Mouse (Mus musculus): ENCODE measurements around the gene Sema6d. TPM values are rescaled to one million over a fixed set of nuclear protein-coding genes. Genes with fewer than 3 reads are reported as not detected.

Sema6d gene
- total RNA-seq, 1 experiment from 2014 or later = not detected

GRCm38 (mm10) chr2:124662257-124662656 is 572.5 kb downstream of the Sema6d start:
- ATAC-seq (replicated peaks in 1 of 2; ENCODE audit: insufficient read depth in 1 of 2, low FRiP score in 2 of 2, low TSS enrichment in 1 of 2, low read depth in 1 of 2, poor library complexity in 2 of 2, severe bottlenecking in 2 of 2) = peak; percentile 72 to 94

- ATAC-seq (replicated peaks in 1 of 2; ENCODE audit: insufficient read depth in 1 of 2, low FRiP score in 2 of 2, low TSS enrichment in 1 of 2, low read depth in 1 of 2, poor library complexity in 2 of 2, severe bottlenecking in 2 of 2) = no peak
Measured at GRCm38 (mm10) chr2:124664191-124664590, 574.4 kb downstream of the Sema6d start.

GRCm38 (mm10) chr2:124668431-124668830 is 578.7 kb downstream of the Sema6d start:
- ATAC-seq (replicated peaks in 1 of 2; ENCODE audit: insufficient read depth in 1 of 2, low FRiP score in 2 of 2, low TSS enrichment in 1 of 2, low read depth in 1 of 2, poor library complexity in 2 of 2, severe bottlenecking in 2 of 2) = no peak

- no peak for ATAC-seq (replicated peaks in 1 of 2; ENCODE audit: insufficient read depth in 1 of 2, low FRiP score in 2 of 2, low TSS enrichment in 1 of 2, low read depth in 1 of 2, poor library complexity in 2 of 2, severe bottlenecking in 2 of 2)
Measured at GRCm38 (mm10) chr2:124673117-124673516, 583.3 kb downstream of the Sema6d start.

- no peak for ATAC-seq (replicated peaks in 1 of 2; ENCODE audit: insufficient read depth in 1 of 2, low FRiP score in 2 of 2, low TSS enrichment in 1 of 2, low read depth in 1 of 2, poor library complexity in 2 of 2, severe bottlenecking in 2 of 2)
Measured at GRCm38 (mm10) chr2:124684481-124684901, 594.7 kb downstream of the Sema6d start.

- ATAC-seq (replicated peaks in 1 of 2; ENCODE audit: insufficient read depth in 1 of 2, low FRiP score in 2 of 2, low TSS enrichment in 1 of 2, low read depth in 1 of 2, poor library complexity in 2 of 2, severe bottlenecking in 2 of 2) = no peak
Measured at GRCm38 (mm10) chr2:124690372-124690771, 600.6 kb downstream of the Sema6d start.

GRCm38 (mm10) chr2:124702621-124703020 is 612.9 kb downstream of the Sema6d start:
- no peak for ATAC-seq (replicated peaks in 1 of 2; ENCODE audit: insufficient read depth in 1 of 2, low FRiP score in 2 of 2, low TSS enrichment in 1 of 2, low read depth in 1 of 2, poor library complexity in 2 of 2, severe bottlenecking in 2 of 2)

- peak; percentile 46 to 49; a peak in 3 of 4 replicates for ATAC-seq (replicated peaks in 1 of 2; ENCODE audit: insufficient read depth in 1 of 2, low FRiP score in 2 of 2, low TSS enrichment in 1 of 2, low read depth in 1 of 2, poor library complexity in 2 of 2, severe bottlenecking in 2 of 2)
Measured at GRCm38 (mm10) chr2:124704922-124705321, 615.2 kb downstream of the Sema6d start.

GRCm38 (mm10) chr2:124705806-124706205 is 616.0 kb downstream of the Sema6d start:
- no peak for ATAC-seq (replicated peaks in 1 of 2; ENCODE audit: insufficient read depth in 1 of 2, low FRiP score in 2 of 2, low TSS enrichment in 1 of 2, low read depth in 1 of 2, poor library complexity in 2 of 2, severe bottlenecking in 2 of 2)

- ATAC-seq (replicated peaks in 1 of 2; ENCODE audit: insufficient read depth in 1 of 2, low FRiP score in 2 of 2, low TSS enrichment in 1 of 2, low read depth in 1 of 2, poor library complexity in 2 of 2, severe bottlenecking in 2 of 2) = no peak
Measured at GRCm38 (mm10) chr2:124706896-124707295, 617.1 kb downstream of the Sema6d start.
